Mouse (Mus musculus) spleen, adult 2 months (tissue): ENCODE measurements around the gene Etl4.

Source experiments
- CTCF ChIP-seq: fragments of 200-500 bp; IDR thresholded peaks from 2 replicates; pipeline ENCODE4 v1.5.1; 2011; ENCODE audit warnings: mild to moderate bottlenecking, inconsistent platforms; ENCODE audit not compliant: insufficient read depth, insufficient read length, insufficient replicate concordance; ENCODE audit errors: extremely low read depth
- POLR2A ChIP-seq: fragments of 200-500 bp; IDR thresholded peaks from 2 replicates; pipeline ENCODE4 v1.6.1; 2011; ENCODE audit warnings: low read depth, low read length, inconsistent platforms

DNA sequence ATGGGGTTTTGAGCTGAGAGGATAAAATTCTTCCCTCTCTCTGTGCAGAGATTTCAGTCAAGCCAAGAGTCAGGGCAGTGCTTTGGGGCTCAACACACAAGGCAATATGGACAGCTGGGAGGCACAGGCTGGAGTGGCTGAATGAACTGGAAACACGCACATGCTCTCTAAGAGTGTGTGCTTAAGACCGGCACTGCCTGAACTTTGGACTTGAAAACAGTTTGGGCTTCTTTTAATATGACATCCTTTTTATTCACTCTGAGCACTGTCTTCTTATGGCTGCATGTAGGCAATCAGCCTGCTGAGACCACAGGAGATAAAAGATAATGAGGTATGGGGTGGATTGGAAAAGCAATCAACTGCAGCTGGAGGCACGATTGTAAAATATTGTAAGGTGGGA is 921.3 kb downstream of the Etl4 start:
- no peak for TF ChIP-seq POLR2A
- TF ChIP-seq CTCF: no peak
